ENCODE assay signal across 23 mouse cellular contexts in the genomic region with DNA sequence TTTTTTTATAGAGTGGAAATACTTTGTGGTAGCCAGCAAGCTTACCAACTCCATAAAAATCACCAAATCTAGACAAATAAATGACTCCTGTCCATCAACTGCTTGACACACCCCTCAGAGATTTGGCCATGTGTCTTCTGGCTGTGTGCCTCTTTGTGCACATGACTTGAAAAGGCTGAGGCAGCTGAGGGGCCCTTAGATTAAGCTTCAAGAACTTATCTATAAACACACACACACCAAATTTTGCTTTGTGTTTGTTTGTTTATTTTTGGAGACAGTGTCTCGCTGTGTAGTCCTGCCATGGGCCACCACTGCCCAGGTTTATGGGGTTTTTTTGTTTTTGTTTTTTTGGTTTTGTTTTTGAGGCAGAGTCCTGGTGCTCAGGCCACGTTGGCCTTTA. TPM values are rescaled to one million over a fixed set of nuclear protein-coding genes. Genes with fewer than 3 reads are reported as not detected.
A peak's percentile ranks its signal among the peaks of the same experiment; 100 is the strongest.
DNase-seq lines count a peak whose midpoint lies in the region; ATAC-seq lines count a peak whose summit lies in the region.
"Had no signal": no experiment of that assay in that cellular context is flagged by ENCODE, and none has a peak within 500 bp of the region (broad histone marks: within the 10 kb centered on the region; RNA-seq: fewer than 3 reads in every experiment).

No protein-coding gene starts in this region.

- peak; percentile 30; the same call in 1 of the 2 replicates for ATAC-seq in heart, embryonic 12.5 days (ENCODE audit: insufficient number of reproducible peaks, low FRiP score)
- peak; percentile 53 for ATAC-seq in liver, embryonic 13.5 days (ENCODE audit: low read depth)
- ATAC-seq: forebrain, embryonic 15.5 days; inflammation-experienced regulatory T-cells, adult 6 months; midbrain, embryonic 15.5 days had no signal

- no peak for DNase-seq in heart, postnatal 10 days
- peak; percentile 72 for DNase-seq in c-Kit-positive CD71-positive TER-119-negative erythroid progenitor cells, embryonic 14.5 days (ENCODE audit: low read depth)
- peak; percentile 64 for DNase-seq in liver, embryonic 13.5 days
- DNase-seq in adrenal gland, adult (ENCODE audit: inconsistent age in 2 of 2, low spot score in 1 of 2): no peak
- no peak for DNase-seq in embryonic facial prominence, embryonic 10.5 days (ENCODE audit: low spot score)
- no peak for DNase-seq in frontal cortex, postnatal 10 days (ENCODE audit: low spot score in 2 of 2)
- DNase-seq: adrenal gland, adult 8-10 months; cerebellum, adult 11 months; cerebellum, postnatal 36 days; kidney, adult 2 months; kidney, postnatal 25 days; lung, postnatal 10 days; spleen, adult 18-20 months; thymus, postnatal 36 days had no signal

- no peak overlapping the region for H3K4me2 ChIP-seq in heart, embryonic 12.5 days
- H3K4me2 ChIP-seq in liver, embryonic 13.5 days: peak overlapping the region; percentile 52
- H3K4me2 ChIP-seq: forebrain, embryonic 15.5 days; limb, embryonic 15.5 days; midbrain, embryonic 15.5 days had no signal

- intact Hi-C loops in heart, postnatal 10 days (cut with DNase I): no loop called here

- H3K9ac ChIP-seq in heart, embryonic 12.5 days: no peak overlapping the region
- peak overlapping the region; percentile 81 for H3K9ac ChIP-seq in liver, embryonic 13.5 days
- H3K9ac ChIP-seq: forebrain, embryonic 15.5 days; limb, embryonic 15.5 days; midbrain, embryonic 15.5 days had no signal

- WGBS in heart, embryonic 12.5 days: 72% methylated on average over 2 of the region's 2 CpGs
- 42% methylated on average over 2 of the region's 2 CpGs for WGBS in liver, embryonic 13.5 days (ENCODE audit: insufficient replicate concordance)
- 77% methylated on average over 2 of the region's 2 CpGs for WGBS in embryonic facial prominence, embryonic 10.5 days

- H3K36me3 ChIP-seq in heart, embryonic 12.5 days: no peaks in the 10 kb centered on the region
- no peaks in the 10 kb centered on the region for H3K36me3 ChIP-seq in liver, embryonic 13.5 days
- H3K36me3 ChIP-seq in embryonic facial prominence, embryonic 10.5 days (replicated peaks): no peaks in the 10 kb centered on the region
- H3K36me3 ChIP-seq: forebrain, embryonic 15.5 days; hindbrain, embryonic 10.5 days; limb, embryonic 15.5 days; midbrain, embryonic 15.5 days had no signal

- no peak overlapping the region for H3K4me3 ChIP-seq in heart, embryonic 12.5 days
- H3K4me3 ChIP-seq in liver, embryonic 13.5 days (replicated peaks): 0 out of 2 replicates have a peak overlapping the region, but pooled peaks have one; percentile 5
- H3K4me3 ChIP-seq in embryonic facial prominence, embryonic 10.5 days: no peak overlapping the region
- H3K4me3 ChIP-seq: forebrain, embryonic 15.5 days; hindbrain, embryonic 10.5 days; limb, embryonic 15.5 days; megakaryocyte, embryonic 14.5 days; midbrain, embryonic 15.5 days; myocyte had no signal

- peaks cover 11% of the 10 kb centered on the region for H3K4me1 ChIP-seq in heart, embryonic 12.5 days (replicated peaks)
- peaks cover 92% of the 10 kb centered on the region for H3K4me1 ChIP-seq in liver, embryonic 13.5 days (replicated peaks)
- H3K4me1 ChIP-seq in embryonic facial prominence, embryonic 10.5 days: peaks cover 14% of the 10 kb centered on the region

- no peaks in the 10 kb centered on the region for H3K27me3 ChIP-seq in heart, embryonic 12.5 days (replicated peaks)
- no peaks in the 10 kb centered on the region for H3K27me3 ChIP-seq in liver, embryonic 13.5 days
- H3K27me3 ChIP-seq in embryonic facial prominence, embryonic 10.5 days (replicated peaks; ENCODE audit: low read depth, poor library complexity, severe bottlenecking): peaks cover 18% of the 10 kb centered on the region
- H3K27me3 ChIP-seq: CH12.LX; forebrain, embryonic 15.5 days; limb, embryonic 15.5 days; midbrain, embryonic 15.5 days had no signal

- no peaks in the 10 kb centered on the region for H3K9me3 ChIP-seq in heart, embryonic 12.5 days (replicated peaks)
- H3K9me3 ChIP-seq in liver, embryonic 13.5 days (replicated peaks): no peaks in the 10 kb centered on the region
- H3K9me3 ChIP-seq in embryonic facial prominence, embryonic 10.5 days: no peaks in the 10 kb centered on the region
- H3K9me3 ChIP-seq: forebrain, embryonic 15.5 days; hindbrain, embryonic 10.5 days; limb, embryonic 15.5 days; megakaryocyte, embryonic 14.5 days; midbrain, embryonic 15.5 days had no signal

- 0 out of 2 replicates have a peak overlapping the region, but pooled peaks have one; percentile 18 for H3K27ac ChIP-seq in heart, embryonic 12.5 days (ENCODE audit: poor library complexity, severe bottlenecking)
- H3K27ac ChIP-seq in liver, embryonic 13.5 days: peak overlapping the region; percentile 97
- no peak overlapping the region for H3K27ac ChIP-seq in embryonic facial prominence, embryonic 10.5 days (replicated peaks)
- H3K27ac ChIP-seq: forebrain, embryonic 15.5 days; hindbrain, embryonic 10.5 days; limb, embryonic 15.5 days; midbrain, embryonic 15.5 days had no signal

RNA-seq across cellular contexts. Expression of gene Larp1, which starts 48.9 kb away (rescaled TPM):
- polyA plus RNA-seq in heart, embryonic 12.5 days (2016; fragmentation: Nextera tagmentation; extraction: Ambion mirVana): 17.5 and 18.3 TPM in 2 replicates
- total RNA-seq in heart, postnatal 10 days (2021): 10 to 100 TPM; 57.8 to 61.3 TPM
- 19.9 and 21.6 TPM in 2 replicates for polyA plus RNA-seq in liver, embryonic 13.5 days (2015; fragmentation: Nextera tagmentation; extraction: Ambion mirVana)
- 17.2 and 18.6 TPM in 2 replicates for polyA plus RNA-seq in embryonic facial prominence, embryonic 10.5 days (2016; fragmentation: Nextera tagmentation; extraction: Ambion mirVana)

Comparison
In these comparisons a context has a peak if more than half of its experiments do, and no peak if none do; other contexts are left out.
1. DNase-seq: peak in c-Kit-positive CD71-positive TER-119-negative erythroid progenitor cells, embryonic 14.5 days (single experiment) and liver, embryonic 13.5 days (single experiment); none in heart, postnatal 10 days (0 of 2), adrenal gland, adult (0 of 2), embryonic facial prominence, embryonic 10.5 days (single experiment) and frontal cortex, postnatal 10 days (0 of 2).